Mouse (Mus musculus): ENCODE data around the gene Trim37.

DNA sequence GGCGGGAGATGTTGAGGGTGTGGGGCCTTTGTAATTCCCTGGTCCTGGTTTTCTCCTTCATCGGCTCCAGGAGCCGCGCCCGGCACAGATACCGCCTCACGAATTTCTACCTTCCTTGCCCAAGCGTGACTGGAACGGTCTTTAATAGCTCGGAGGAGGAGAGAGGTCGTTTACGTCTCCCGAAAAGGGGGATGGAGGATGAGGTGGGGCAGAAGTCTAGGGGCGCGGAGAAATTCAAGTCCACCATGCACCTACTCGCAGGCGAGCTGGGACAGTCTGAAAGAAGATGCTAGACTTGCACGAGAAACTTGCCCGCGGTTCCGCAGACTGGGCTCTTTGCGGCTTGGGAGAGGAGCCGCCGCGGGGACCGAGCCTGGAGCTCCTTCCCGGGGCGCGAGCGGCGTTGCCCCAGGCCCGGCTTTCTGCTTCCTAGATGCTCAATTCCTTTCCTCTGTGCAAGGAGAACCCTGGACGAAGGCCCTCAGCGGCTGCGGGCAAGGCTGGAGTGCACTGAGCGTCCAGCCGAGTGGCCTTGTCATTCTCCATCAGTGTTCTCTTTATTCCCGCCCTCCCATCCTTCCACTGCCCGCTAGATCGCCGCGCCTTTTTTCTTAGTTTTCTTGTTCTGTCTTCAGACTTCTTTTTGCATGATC, 17.2 kb upstream of the Trim37 start:
- TF ChIP-seq POLR2A (IDR thresholded peaks at IDR 0.05; ENCODE audit: low read depth, low read length) (no peak), CTCF (IDR thresholded peaks at IDR 0.05; ENCODE audit: extremely low read depth, insufficient read depth, insufficient read length, insufficient replicate concordance) (no peak)
